Mouse (Mus musculus) B cell, adult 2 months (primary cell): Measurements from ENCODE around the gene Fbp1.
A peak's percentile ranks its signal among the peaks of the same experiment; 100 is the strongest.

Experiments
- DNase-seq, 2 experiments: peaks; one replicate each; pipeline ENCODE4 v3.0.0; 2022

Gene Fbp1

DNA sequence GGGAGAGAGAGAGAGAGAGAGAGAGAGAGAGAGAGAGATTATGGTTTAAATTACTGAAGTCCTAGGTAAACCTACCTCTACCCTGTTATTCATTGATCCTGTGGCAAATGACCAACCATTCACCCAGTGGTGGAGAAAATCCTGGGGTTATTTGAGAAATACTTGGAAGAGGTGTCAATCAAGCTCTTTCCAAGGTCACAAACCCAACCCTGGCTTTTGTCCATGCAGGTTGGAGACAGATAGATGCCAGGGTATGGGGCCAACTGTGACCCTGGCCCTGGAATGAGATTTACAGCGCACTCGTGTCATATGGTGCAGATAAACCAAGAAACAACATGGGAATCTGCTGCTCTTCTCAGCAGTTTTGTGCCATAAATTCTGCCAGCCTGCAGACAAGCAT, 4.6 kb downstream of the Fbp1 start:
- no peak for DNase-seq

- DNase-seq, result no peak
Measured at GRCm38 (mm10) chr13:62882856-62883255, 5.2 kb downstream of the Fbp1 start.

DNA sequence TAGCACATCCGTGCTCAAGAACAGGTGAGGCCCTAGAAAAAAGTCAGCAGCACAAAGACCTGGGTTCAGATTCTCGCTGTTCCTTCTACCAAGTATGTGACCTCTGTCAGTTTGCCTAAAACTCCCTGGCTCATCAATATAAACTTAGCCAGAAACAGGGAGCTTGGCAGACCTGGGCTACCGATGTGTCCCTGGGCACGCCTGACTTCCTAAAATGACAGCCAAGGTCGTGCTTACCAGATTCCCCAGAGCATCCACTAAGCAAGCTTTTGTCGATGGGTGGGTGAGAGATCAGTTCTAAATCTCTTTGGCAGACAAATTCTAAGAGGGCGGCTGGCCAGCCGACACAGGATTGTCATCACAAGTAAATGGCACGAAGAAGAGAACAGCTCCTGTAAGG, 6.7 kb downstream of the Fbp1 start:
- no peak for DNase-seq

DNA sequence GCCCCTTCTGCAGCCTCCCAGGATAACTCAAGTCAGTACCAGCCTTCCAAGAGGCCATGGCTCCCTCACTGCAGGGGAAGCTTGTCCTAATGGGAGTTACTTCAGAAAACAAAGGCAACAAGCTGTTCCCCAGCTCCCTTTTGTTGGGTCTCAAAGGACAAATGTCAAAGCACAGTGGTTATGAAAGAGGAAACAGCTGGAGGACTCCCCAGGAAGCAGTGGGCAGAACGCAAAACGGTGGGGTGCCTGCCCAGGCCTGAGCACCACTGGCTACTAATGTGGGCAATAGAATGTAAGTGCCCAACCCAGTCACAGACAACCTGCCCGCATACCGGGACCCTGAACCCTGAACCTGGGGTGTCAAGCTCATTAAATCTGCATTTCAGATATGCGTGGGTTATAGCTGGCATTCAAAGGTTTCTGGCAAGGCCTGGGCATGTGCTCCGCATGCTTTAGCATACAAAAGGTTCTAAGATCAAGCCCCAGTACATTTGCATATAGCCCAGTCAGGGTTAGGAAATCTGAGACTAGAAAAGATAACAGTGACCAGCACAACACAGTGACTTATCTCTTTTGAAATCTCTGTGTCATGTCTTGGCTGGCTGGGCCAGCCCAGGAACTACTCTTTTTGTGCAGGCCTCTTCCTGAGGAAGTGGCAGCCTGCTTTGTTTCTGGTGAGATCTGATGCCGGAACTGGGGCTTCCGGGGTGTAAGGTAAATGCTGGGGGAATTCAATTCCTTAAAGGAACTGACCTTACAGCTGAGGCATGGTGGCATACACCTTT, 8.1 kb downstream of the Fbp1 start:
- DNase-seq, result peak; percentile 32 to 39

- DNase-seq, result no peak
Measured at GRCm38 (mm10) chr13:62879411-62879810, 8.7 kb downstream of the Fbp1 start.

- DNase-seq, result no peak
Measured at GRCm38 (mm10) chr13:62877247-62877646, 10.8 kb downstream of the Fbp1 start.

DNA sequence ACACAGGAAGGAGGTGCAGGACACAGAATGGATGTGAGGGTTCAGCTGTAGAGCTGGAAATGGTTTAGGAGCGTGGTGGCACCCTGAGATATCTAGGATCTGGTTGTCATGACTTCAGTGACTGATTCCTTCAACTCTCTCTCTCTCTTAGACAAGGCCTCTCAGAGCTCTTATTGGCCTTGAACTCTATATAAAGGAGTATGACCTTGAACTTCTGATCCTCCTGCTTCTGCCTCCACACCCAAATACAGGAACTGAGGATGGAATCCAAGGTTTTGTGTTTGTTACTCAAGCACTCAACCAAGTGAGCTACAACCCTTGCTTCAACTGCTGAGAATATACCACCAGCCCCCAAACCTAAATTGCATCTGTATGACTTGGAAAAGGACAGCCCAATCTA, 12.0 kb downstream of the Fbp1 start:
- DNase-seq, result no peak

DNA sequence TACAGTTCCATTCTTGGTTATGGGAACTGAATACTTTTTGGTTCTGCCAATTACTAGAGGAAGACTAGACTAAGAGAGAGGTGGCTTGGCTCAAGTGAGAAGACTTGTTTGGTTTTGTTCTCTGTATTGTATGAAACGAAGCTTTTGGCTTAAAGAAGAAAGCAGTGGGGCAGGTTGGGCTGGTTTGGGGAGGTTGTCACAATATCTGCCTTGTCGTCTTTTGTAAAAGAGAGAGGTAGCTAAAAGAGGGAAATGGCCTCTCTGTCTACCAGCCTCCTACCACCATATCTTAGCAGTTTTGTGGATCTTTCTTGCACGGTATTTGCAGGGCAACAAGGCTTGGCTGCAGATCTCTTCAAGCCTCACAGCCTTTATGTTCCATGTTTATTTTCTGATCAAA, 15.8 kb downstream of the Fbp1 start:
- no peak for DNase-seq

DNA sequence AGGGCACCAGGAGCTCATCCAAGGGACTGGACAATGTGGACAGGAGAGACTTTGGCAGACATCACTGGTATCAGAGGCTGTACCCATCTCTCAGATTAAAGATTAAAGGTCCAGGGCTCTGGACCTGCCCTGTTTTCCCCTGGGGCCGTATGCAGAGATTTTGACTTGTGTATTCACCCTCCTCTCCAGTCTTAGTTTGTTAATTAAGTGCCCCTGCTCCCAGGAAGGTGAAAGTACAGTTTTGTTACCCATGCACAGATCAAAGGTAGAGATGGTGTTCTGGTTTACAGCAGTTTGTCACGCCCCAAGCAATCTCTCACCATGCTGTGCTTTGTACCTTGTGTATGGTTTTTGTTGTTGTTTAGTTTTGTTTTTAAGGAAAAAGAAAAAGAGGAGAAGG, 17.5 kb downstream of the Fbp1 start:
- DNase-seq, result no peak

GRCm38 (mm10) chr13:62866817-62867216, 21.3 kb downstream of the Fbp1 start:
- DNase-seq, result no peak

- no peak for DNase-seq
Measured at GRCm38 (mm10) chr13:62865651-62866315, 22.3 kb downstream of the Fbp1 start.

- DNase-seq, result no peak
Measured at GRCm38 (mm10) chr13:62863771-62864170, 24.3 kb downstream of the Fbp1 start.

DNA sequence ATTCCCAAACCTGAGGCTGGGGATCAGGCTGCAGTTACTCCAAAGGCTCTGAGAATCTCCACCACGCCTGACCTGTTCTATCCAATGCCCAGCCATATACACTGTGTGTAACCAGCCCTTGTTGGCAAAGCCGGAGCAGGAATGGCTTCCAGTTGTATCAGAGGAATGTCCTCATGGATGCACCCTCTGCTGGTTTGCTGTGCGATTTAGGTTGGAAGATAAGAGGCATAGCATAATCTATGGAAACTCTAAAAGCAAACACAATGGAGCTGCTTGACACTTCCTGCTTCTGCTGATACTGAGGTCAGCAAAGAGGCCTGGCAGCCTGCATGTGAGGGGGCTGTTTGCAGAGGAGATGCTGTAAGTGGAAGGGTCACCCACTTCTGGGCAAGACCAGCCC, 25.2 kb downstream of the Fbp1 start:
- DNase-seq, result no peak

GRCm38 (mm10) chr13:62860068-62860467, 28.0 kb downstream of the Fbp1 start:
- no peak for DNase-seq

DNA sequence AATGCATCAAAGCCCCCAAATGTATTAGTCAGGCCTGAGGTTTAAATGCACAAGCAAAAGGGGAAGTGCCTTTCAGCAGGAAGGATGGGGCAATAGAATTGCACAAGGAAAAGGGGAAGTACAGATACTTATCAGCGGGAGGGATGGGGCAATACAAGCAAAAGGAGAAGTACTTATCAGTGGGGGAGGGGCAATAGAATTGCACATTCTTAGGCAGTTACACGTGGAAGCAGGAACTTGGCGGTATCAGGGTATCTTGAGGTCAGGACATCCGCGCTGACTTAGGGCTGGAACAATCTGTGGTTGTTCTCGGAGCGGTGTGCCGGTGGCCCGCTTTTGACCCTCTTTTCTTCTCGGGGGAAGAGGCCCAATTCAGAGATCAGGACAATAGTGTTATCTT, 28.8 kb downstream of the Fbp1 start:
- DNase-seq, result peak; percentile 55 to 59

- no peak for DNase-seq
Measured at GRCm38 (mm10) chr13:62857941-62858915, 29.9 kb downstream of the Fbp1 start, which contains the start of gene Fbp2. Gene Fbp2, minus strand, starts transcription at chr13:62858422.

DNA sequence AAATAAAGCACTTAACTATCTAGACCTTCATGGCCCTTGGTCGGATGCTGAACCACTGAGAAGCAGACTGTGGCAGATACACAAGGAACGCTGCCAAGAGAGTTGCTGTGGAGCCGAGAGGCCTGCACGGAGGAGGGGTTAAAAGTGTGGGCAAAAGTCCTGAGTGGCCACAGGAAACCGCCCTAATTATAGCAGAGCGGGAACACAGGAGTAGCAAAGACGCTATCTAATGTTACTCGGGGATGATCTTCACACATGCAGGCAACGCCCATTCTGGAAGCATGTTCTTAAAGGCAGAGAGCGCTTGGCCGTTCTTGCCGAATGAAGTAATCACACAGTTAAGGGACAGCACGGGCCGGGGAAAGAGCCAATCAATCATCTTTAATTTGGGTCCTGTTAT, 31.2 kb downstream of the Fbp1 start:
- DNase-seq, result no peak

DNA sequence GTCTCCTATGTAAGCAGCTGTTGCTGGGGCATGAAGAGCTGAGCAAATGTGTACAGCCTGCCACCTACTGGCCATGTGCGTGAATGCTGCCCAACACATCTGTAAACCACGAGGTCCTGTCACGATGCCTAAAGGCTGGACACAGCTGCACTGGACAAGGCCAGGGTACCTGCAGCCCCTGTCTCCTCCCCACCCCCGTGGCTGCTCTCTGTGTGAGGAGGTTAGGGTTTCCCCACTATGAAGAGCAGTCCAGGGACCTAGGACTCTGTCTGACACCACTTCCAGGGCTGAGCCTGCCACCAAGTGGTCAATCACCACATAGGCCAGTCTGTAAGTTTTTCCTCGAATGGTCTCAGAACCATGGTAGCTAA, 31.8 kb downstream of the Fbp1 start:
- peak; percentile 78 to 80 for DNase-seq

DNA sequence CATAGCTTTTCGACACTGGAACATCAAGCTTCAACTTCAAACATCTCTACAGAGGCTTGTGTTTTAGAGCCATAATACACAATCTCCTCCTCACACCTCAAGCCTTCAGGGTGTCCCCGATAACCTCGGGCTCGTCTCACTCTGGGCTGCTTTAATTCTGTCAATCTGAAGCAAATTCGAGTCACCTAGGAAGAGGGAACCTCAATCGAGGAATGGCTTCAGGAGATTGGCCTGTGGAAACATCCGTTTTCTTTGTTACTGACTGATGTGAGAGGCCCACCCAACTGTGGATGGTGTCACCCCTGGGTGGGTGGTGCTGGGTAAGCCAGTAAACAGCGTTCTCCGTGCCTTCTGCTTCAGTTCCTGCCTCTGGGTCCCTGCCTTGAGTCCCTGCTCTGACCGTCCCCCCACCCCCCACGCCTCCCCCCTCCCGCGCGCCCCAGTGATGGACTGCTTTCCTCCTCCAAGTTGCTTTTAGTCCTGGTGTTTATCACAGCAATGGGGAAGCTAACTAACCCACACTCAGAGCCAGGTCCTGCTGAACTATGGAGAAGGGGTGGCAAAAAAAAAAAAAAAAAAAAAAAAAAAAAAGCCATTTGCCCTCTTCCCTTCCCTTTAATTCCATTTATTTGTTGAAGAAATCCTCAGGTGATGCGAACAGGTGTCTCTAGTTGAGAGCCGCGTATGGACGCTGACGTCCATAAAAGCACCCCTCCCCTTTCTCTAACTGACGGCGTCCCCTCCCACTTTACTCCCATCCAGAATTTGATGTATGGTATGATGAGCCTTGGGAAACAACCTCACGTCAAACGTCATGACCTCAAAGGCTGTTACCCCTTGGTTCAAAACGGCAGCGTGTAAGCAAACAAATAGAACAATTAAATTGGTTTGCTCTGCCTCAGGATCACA, 32.4 kb downstream of the Fbp1 start:
- peak in 1 of 2 experiments; percentile 2 for DNase-seq

GRCm38 (mm10) chr13:62854666-62855065, 33.4 kb downstream of the Fbp1 start:
- peak; percentile 77 to 78 for DNase-seq

GRCm38 (mm10) chr13:62833341-62833740, 54.7 kb downstream of the Fbp1 start:
- DNase-seq, result no peak

- DNase-seq, result no peak
Measured at GRCm38 (mm10) chr13:62832239-62832638, 55.8 kb downstream of the Fbp1 start.
